Mouse (Mus musculus) neural tube, embryonic 12.5 days (tissue): ENCODE data around the gene Map3k11. TPM values are rescaled to one million over a fixed set of nuclear protein-coding genes. Genes with fewer than 3 reads are reported as not detected.

ENCODE experiments used
- ATAC-seq: fragments of 200-750 bp; cut with Nextera tagmentation; 2 replicates; pipeline ENCODE4 v1.8.0; 2017; ENCODE audit warnings: low read depth, mild to moderate bottlenecking, moderate TSS enrichment, moderate library complexity; ENCODE audit not compliant: low FRiP score
- H3K27ac ChIP-seq: fragments of 300-500 bp; sonication (generic); 2 replicates; pipeline ENCODE4 v1.5.1; 2016
- H3K27me3 ChIP-seq: fragments of 300-500 bp; sonication (generic); replicated peaks from 2 replicates; pipeline ENCODE4 v1.6.1; 2016; ENCODE audit warnings: mild to moderate bottlenecking
- H3K36me3 ChIP-seq: fragments of 300-500 bp; sonication (generic); 2 replicates; pipeline ENCODE4 v1.6.1; 2016; ENCODE audit warnings: mild to moderate bottlenecking
- H3K4me1 ChIP-seq: fragments of 300-500 bp; sonication (generic); 2 replicates; pipeline ENCODE4 v1.6.1; 2016
- H3K4me2 ChIP-seq: fragments of 300-500 bp; sonication (generic); replicated peaks from 2 replicates; pipeline ENCODE4 v1.6.1; 2016; ENCODE audit warnings: mild to moderate bottlenecking
- H3K4me3 ChIP-seq: fragments of 300-500 bp; sonication (generic); 2 replicates; pipeline ENCODE4 v1.5.1; 2016
- H3K9ac ChIP-seq: fragments of 300-500 bp; sonication (generic); 2 replicates; pipeline ENCODE4 v1.6.1; 2016; ENCODE audit warnings: mild to moderate bottlenecking
- H3K9me3 ChIP-seq: fragments of 300-500 bp; sonication (generic); 2 replicates; pipeline ENCODE4 v1.6.1; 2016; ENCODE audit warnings: mild to moderate bottlenecking
- WGBS: fragments of 180-500 bp; shearing (Covaris S2); methylation state at CpG from one replicate; pipeline ENCODE4 v1.1.7; 2016; 5-methylcytosine and 5-hydroxymethylcytosine counted together
- polyA plus RNA-seq: library from polyadenylated mRNA; unstranded; fragments of >200 nt; fragmentation: Nextera tagmentation; extraction: Ambion mirVana; gene quantifications from 2 replicates; pipeline ENCODE4 v1.2.1, GENCODE M21; 2016

The Map3k11 gene
- polyA plus RNA-seq, 1 experiment from 2014 or later = 28.9 TPM

DNA sequence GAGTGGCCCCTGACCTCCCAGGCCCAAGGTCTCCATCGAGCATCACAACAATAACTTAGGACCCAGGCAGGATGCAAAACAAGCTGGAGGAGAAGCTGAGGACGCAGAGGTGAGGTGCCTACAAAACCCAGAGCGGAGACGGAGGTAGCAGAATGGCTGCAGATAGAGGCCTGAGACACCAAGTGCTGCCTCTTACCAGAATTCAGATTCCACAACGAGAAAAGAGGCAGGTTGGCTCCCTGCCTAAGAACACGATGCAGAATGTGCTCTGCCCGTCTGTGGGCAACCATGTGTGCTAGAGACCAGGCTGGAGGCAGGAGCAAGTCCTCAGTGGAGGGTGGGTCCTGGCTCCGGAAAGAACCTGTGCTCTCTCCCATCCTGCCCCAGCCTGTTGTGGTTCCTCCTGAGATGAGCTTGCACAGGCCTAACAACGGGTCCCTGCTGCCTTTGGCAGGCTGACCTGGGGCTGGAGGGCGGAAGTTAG lies 4.4 kb downstream of the Map3k11 start:
- peaks cover 47% of the 10 kb centered on the region for H3K4me1 ChIP-seq
- 84% methylated on average over 10 of the region's 10 CpGs for WGBS
- H3K27me3 ChIP-seq = peaks cover 6% of the 10 kb centered on the region; the same call in 1 of the 2 replicates
- peak overlapping the region; percentile 100 for H3K4me2 ChIP-seq
- no peak overlapping the region for H3K27ac ChIP-seq
- no peak for ATAC-seq
- 0 out of 2 replicates have a peak overlapping the region, but pooled peaks have one; percentile 89 for H3K9ac ChIP-seq
- H3K36me3 ChIP-seq = peaks cover 61% of the 10 kb centered on the region
- no peak overlapping the region for H3K4me3 ChIP-seq
- no peaks in the 10 kb centered on the region for H3K9me3 ChIP-seq

DNA sequence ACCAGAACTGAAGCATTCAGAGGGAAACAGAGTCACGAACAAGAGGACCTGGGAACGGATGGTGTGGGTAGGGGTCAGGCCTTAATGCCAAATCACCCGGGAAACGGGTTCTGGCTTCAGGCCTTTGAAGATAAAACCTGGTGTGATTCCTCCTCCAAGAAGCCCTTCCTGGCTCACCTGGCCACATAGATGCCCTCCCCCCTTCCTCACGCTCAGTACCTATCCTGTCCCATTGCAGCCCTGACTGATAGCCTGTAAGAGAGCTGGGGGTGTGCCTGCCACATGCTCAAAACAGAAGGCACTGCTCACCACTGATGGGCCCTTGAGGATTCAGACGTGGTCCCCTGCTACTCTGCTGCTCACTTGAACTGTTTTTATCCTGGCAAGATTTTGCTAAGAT lies 5.3 kb downstream of the Map3k11 start:
- peaks cover 68% of the 10 kb centered on the region for H3K36me3 ChIP-seq
- H3K27ac ChIP-seq = no peak overlapping the region
- no peak for ATAC-seq
- 90% methylated on average over 6 of the region's 6 CpGs for WGBS
- H3K9me3 ChIP-seq = no peaks in the 10 kb centered on the region
- peaks cover 6% of the 10 kb centered on the region; the same call in 1 of the 2 replicates for H3K27me3 ChIP-seq
- H3K9ac ChIP-seq = no peak overlapping the region
- H3K4me3 ChIP-seq = no peak overlapping the region
- peaks cover 44% of the 10 kb centered on the region for H3K4me1 ChIP-seq
- H3K4me2 ChIP-seq = peak overlapping the region; percentile 3; the same call in 1 of the 2 replicates

DNA sequence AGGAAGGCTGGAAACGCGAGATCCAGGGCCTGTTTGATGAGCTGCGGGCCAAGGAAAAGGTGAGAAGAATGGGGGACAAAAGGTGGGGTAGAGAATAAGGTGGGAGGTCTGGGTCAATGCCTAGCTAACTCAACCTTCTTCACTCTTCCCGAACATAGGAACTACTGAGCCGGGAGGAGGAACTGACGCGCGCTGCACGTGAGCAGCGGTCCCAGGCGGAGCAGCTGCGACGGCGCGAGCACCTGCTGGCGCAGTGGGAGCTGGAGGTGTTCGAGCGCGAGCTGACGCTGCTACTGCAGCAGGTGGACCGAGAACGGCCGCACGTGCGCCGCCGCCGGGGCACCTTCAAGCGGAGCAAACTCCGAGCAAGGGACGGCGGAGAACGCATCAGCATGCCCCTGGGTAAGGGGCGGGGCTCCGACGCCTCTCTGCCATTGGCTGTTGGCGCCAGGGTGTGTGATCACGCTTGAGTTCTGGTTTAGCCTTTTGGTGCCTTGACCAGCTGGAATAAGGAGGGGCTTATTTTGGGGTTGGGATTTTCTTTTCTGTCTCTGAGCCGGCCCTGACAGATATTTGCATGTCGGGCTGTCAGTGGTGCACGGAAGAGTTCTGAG lies 7.4 kb downstream of the Map3k11 start:
- ATAC-seq = no peak
- peaks cover 6% of the 10 kb centered on the region; the same call in 1 of the 2 replicates for H3K27me3 ChIP-seq
- H3K36me3 ChIP-seq = peaks cover 84% of the 10 kb centered on the region
- peaks cover 28% of the 10 kb centered on the region for H3K4me1 ChIP-seq
- H3K27ac ChIP-seq = no peak overlapping the region
- WGBS = 6% methylated on average over 41 of the region's 41 CpGs
- peak overlapping the region; percentile 63 for H3K4me2 ChIP-seq
- 0 out of 2 replicates have a peak overlapping the region, but pooled peaks have one; percentile 23 for H3K4me3 ChIP-seq
- peak overlapping the region; percentile 33; the same call in 1 of the 2 replicates for H3K9ac ChIP-seq
- H3K9me3 ChIP-seq = no peaks in the 10 kb centered on the region

DNA sequence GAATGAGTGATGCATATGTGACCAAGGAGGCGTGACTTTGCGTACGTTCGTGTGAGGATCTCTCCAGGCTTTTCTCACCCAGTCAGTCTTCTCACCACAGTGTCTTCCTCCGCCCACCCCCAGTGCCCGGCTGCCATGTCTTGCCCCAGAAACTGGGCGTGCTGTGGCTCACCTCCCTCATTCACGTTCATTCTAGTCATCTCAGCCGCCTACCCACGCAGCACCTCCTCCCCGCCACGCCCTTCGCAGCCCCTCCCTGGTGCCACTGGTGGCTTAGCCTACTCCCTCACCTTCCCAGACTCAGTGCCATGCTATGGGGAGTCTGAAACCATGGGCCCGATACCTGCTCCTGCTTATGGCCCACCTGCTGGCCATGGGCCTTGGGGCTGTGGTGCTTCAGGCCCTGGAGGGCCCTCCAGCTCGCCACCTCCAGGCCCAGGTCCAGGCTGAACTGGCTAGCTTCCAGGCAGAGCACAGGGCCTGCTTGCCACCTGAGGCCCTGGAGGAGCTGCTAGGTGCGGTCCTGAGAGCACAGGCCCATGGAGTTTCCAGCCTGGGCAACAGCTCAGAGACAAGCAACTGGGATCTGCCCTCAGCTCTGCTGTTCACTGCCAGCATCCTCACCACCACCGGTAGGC lies 15.7 kb downstream of the Map3k11 start, which contains the start of gene Kcnk7:
TSS of gene Kcnk7 (plus strand) at position 205 of the 638 bp plus-strand sequence.
- no peak for ATAC-seq
- no peak within 1 kb of the TSS for H3K27ac ChIP-seq
- H3K36me3 ChIP-seq = peaks cover 74% of the 10 kb centered on the region
- H3K4me2 ChIP-seq = no peak within 1 kb of the TSS
- no peak within 1 kb of the TSS for H3K9ac ChIP-seq
- no peaks in the 10 kb centered on the region for H3K27me3 ChIP-seq
- H3K4me1 ChIP-seq = 0 out of 2 replicates have a peak, but pooled peaks cover 2% of the 10 kb centered on the region
- 81% methylated on average over 17 of the region's 17 CpGs for WGBS
- H3K4me3 ChIP-seq = no peak within 1 kb of the TSS
- no peaks in the 10 kb centered on the region for H3K9me3 ChIP-seq

DNA sequence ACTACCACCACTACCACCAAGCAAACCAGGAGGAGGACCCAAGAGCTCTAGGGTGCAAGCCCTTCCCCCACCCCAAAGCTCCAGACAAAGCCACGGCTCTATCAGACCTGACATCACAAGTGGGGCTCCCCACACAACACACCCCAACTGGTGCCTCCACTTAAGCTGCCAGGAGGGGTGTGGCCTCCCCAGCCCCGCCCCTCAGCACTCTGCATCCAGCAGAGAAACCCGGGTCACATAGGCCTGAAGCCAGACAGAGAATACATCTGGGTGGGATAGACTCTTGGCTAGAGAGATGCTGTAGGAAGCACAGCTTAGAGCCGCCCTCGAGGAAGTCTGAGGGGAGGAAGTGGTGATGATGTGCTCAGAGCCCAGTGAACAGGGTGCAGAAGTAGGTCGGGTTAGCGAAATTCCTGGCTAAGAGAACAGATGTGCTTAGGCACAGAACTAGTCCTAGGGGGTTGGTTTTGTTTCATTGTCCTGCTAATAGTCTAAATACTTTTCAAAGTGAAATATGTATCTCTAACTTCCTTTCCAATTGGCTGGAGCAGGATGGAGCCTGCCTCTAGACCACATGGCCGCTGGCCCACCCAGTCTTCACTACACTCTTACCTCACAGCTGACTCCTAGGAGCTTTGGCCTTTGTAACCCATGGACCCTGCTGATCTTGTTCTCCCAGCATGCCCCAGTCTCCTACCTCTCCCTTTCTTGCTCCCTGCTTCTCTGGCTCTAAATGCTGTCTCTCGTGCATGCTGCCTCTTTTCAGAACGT lies 16.4 kb downstream of the Map3k11 start:
- no peak for ATAC-seq
- no peak overlapping the region for H3K9ac ChIP-seq
- WGBS = 52% methylated on average over 10 of the region's 10 CpGs

DNA sequence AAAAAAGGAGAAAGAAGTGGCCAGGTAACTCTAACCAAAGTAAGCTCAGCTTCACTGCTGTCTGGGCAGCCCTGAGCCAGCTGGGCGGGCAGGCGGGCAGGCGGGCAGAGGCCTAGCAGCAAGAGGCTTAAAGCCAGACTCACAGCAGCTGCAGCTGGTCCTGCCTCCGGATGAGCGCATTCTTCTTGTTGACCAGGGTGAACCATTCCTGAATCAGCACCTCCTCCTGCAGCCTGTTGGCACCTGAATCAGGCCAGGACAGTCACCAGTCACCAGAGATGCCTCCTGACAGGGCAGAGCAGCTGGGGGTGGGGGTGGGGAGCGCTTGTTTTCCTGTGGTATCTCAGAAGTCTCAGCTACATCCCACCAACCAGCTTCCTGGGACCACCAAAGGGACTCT lies 21.5 kb downstream of the Map3k11 start:
- H3K27ac ChIP-seq = no peak overlapping the region
- ATAC-seq = no peak
- H3K4me1 ChIP-seq = no peaks in the 10 kb centered on the region; the same call in 1 of the 2 replicates
- H3K9ac ChIP-seq = no peak overlapping the region
- 95% methylated on average over 6 of the region's 6 CpGs for WGBS
- H3K27me3 ChIP-seq = no peaks in the 10 kb centered on the region
- H3K9me3 ChIP-seq = no peaks in the 10 kb centered on the region
- peaks cover 79% of the 10 kb centered on the region for H3K36me3 ChIP-seq
- H3K4me3 ChIP-seq = no peak overlapping the region
- H3K4me2 ChIP-seq = no peak overlapping the region

More for the DNA sequence above, 16.4 kb downstream of the Map3k11 start:
- Histone ChIP-seq H3K27ac (no peak overlapping the region), H3K4me2 (no peak overlapping the region), H3K27me3 (no peaks in the 10 kb centered on the region), H3K4me1 (0 out of 2 replicates have a peak, but pooled peaks cover 2% of the 10 kb centered on the region), H3K4me3 (no peak overlapping the region), H3K36me3 (peaks cover 73% of the 10 kb centered on the region), H3K9me3 (no peaks in the 10 kb centered on the region)

DNA sequence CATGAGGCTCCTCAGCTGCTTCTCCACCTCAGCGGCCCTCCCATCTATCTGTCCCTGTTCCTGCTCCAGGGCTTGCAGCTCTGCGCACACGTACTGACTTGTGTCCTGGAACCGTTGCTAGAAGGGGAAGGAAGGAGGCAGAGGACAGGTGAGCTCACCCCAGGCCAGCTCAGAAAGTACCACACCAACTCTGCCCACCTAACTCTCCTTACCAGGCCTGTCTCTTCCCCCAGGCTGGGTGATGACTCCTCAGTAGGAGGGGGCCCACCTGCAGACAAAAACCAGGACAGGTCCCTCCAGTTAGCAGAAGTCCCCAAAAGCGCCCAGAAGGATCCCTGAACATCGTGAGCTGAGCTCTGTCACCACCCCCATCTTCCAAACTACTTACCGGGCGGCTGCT lies 22.0 kb downstream of the Map3k11 start:
- Histone ChIP-seq H3K9me3 (no peaks in the 10 kb centered on the region), H3K27me3 (no peaks in the 10 kb centered on the region), H3K9ac (no peak overlapping the region), H3K4me2 (no peak overlapping the region), H3K36me3 (peaks cover 83% of the 10 kb centered on the region), H3K4me3 (no peak overlapping the region), H3K27ac (no peak overlapping the region), H3K4me1 (peaks cover 4% of the 10 kb centered on the region; the same call in 1 of the 2 replicates)
- ATAC-seq = no peak
- 80% methylated on average over 8 of the region's 8 CpGs for WGBS

DNA sequence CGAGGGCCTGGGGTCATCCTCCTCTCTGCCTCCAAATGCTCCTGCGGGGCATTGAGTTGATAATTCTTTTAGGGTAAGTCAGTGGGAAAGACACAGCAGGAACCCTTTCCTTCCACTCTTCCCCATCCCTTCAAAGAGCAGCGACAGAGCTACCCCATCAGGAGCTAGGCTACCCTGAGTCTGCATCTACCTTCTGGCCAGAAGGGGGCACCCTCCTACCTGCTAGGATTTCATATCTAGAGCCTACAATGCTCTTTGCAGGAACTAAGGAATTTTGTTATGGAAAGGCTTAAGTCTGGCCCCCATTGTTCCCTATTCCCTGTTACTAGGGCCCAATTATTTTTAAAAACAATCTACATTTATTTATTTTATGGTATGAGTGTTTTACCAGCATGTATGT lies 22.7 kb downstream of the Map3k11 start:
- Histone ChIP-seq H3K4me3 (no peak overlapping the region), H3K9ac (no peak overlapping the region), H3K4me2 (no peak overlapping the region), H3K4me1 (peaks cover 10% of the 10 kb centered on the region; the same call in 1 of the 2 replicates), H3K9me3 (no peaks in the 10 kb centered on the region), H3K36me3 (peaks cover 84% of the 10 kb centered on the region), H3K27ac (no peak overlapping the region), H3K27me3 (no peaks in the 10 kb centered on the region)
- 7% methylated on average over 3 of the region's 3 CpGs for WGBS
- no peak for ATAC-seq

DNA sequence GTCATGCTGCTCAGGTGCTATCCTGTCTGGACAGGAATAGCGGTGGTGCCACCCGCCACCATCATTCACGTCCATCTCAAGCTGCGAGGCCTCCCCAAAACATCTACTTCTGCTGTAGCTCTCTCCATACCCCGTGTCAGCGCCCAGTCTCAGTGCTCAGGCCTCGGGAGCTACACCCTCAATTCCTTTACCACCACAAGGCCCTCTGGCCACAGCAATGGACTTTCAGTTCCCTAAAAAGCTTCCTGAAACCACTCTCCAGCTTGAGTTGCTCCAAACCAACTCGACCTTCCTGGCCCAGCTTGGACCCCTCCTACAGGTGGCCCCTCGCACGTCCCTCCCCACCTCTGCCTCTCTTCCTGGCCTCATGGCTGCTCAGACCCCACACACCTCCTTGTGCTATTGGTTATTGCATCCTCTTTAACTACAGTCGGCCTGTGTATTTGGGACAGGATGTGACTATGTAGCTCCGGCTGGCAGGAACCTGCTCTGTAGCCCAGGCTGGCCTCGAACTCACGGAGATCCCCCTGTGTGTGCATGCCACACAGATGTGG lies 23.4 kb downstream of the Map3k11 start:
- 93% methylated on average over 14 of the region's 14 CpGs for WGBS
- no peak for ATAC-seq
- Histone ChIP-seq H3K9me3 (no peaks in the 10 kb centered on the region), H3K4me3 (no peak overlapping the region), H3K4me2 (no peak overlapping the region), H3K4me1 (peaks cover 13% of the 10 kb centered on the region), H3K27ac (no peak overlapping the region), H3K9ac (no peak overlapping the region), H3K36me3 (peaks cover 81% of the 10 kb centered on the region), H3K27me3 (no peaks in the 10 kb centered on the region)

DNA sequence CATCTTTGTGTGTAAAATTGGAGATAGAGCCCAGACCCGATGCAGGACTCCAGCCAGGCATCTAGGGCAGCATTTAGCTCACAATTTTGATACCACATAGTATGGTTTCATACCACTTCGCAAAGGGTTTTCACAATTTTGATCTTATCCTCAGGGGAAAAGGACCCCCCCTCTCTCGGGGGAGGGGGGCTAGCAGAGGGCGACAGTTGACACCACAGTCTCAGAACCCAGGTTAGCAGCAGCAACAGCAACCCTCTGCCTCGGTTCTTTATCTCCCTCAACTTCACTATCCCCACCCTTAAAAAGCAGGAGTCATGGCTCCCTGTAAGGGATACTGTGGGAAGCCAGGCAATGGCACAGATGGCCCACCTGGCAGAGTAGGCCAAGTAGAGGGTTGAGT lies 24.7 kb downstream of the Map3k11 start:
- no peaks in the 10 kb centered on the region for H3K9me3 ChIP-seq
- no peak overlapping the region for H3K27ac ChIP-seq
- no peak overlapping the region for H3K4me2 ChIP-seq
- peaks cover 86% of the 10 kb centered on the region for H3K36me3 ChIP-seq
- H3K9ac ChIP-seq = no peak overlapping the region
- H3K27me3 ChIP-seq = no peaks in the 10 kb centered on the region
- peaks cover 13% of the 10 kb centered on the region for H3K4me1 ChIP-seq
- no peak overlapping the region for H3K4me3 ChIP-seq
- ATAC-seq = no peak
- 75% methylated on average over 5 of the region's 5 CpGs for WGBS

DNA sequence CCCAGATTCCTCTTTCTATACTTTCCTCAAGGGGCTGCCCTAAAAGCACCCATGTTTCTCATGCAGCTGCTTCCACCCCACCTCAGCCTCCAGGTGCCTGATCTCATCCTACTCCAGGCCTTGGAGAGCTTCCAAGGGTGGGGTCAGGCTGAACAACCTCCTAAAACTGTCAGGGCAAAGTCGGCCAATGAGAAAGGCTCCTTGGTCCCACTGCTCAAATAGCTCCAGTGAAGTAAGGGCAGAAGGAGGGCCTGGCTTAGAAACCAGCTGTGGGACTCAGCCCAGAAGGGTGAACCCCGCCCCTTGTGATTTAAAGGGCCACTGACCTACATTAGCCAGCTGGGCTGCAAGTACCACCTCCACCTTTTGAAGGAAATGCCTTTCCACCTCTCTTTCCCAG lies 25.2 kb downstream of the Map3k11 start:
- no peak for ATAC-seq

More for the DNA sequence above, 25.2 kb downstream of the Map3k11 start:
- Histone ChIP-seq H3K9me3 (no peaks in the 10 kb centered on the region), H3K4me1 (peaks cover 13% of the 10 kb centered on the region), H3K4me3 (no peak overlapping the region), H3K27me3 (no peaks in the 10 kb centered on the region), H3K36me3 (peaks cover 85% of the 10 kb centered on the region), H3K27ac (no peak overlapping the region), H3K4me2 (no peak overlapping the region), H3K9ac (no peak overlapping the region)
- 4% methylated on average over 2 of the region's 2 CpGs for WGBS
